24 mouse cellular contexts compared by ENCODE assay signal in the genomic region with DNA sequence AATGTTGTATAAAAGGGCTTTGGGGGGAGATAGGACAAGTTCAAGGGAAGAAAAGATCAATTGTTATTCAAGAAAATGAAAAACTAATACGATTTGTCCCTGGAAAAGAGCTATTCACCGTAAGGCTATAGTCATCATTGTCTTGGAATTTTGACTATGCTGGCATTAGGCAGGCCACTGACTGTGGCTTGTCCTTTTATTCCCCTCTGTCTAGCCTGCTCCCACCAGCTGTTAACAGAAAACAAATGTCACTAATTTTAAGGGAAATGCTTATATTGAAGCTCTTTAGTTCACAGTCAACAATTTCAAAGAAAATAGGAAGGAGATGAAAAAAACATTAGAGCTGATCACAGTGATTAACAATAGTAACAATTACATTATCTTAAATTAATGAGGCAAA.
DNase-seq lines count a peak whose midpoint lies in the region; ATAC-seq lines count a peak whose summit lies in the region.
"Had no signal": no experiment of that assay in that cellular context is flagged by ENCODE, and none has a peak within 500 bp of the region (broad histone marks: within the 10 kb centered on the region; RNA-seq: fewer than 3 reads in every experiment).

No protein-coding gene starts in this region.

- no peak overlapping the region for H3K4me3 ChIP-seq in lung, embryonic 15.5 days
- H3K4me3 ChIP-seq in limb, embryonic 10.5 days, result no peak overlapping the region
- H3K4me3 ChIP-seq: embryonic facial prominence, embryonic 12.5 days; forebrain, embryonic 10.5 days; forebrain, embryonic 15.5 days; heart, embryonic 12.5 days; hindbrain, embryonic 10.5 days had no signal

- DNase-seq in lung, postnatal 4 days, result no peak
- DNase-seq in Muller cell, postnatal 12 days (ENCODE audit: inconsistent ontology term), result peak; percentile 71
- DNase-seq in R1 (ENCODE audit: low read depth, low spot score), result peak; percentile 13
- DNase-seq in limb, embryonic 10.5 days (ENCODE audit: low spot score), result no peak
- no peak for DNase-seq in spleen, postnatal 10 days (ENCODE audit: low spot score in 2 of 2)
- DNase-seq in left cerebral cortex, adult 11 months (ENCODE audit: low spot score), result no peak
- DNase-seq: adrenal gland, adult 2 months; B cell, adult 2 months; cerebellum, adult 11 months; cerebellum, adult 8-10 months; cerebellum, postnatal 14 days; embryo, embryonic 11 days; gastrocnemius, postnatal 25 days had no signal

- no peak overlapping the region for H3K4me2 ChIP-seq in lung, embryonic 15.5 days
- H3K4me2 ChIP-seq: embryonic facial prominence, embryonic 12.5 days; forebrain, embryonic 15.5 days; heart, embryonic 12.5 days; hindbrain, embryonic 14.5 days had no signal

- H3K27me3 ChIP-seq in lung, embryonic 15.5 days, result no peaks in the 10 kb centered on the region
- no peaks in the 10 kb centered on the region for H3K27me3 ChIP-seq in limb, embryonic 10.5 days (ENCODE audit: low read depth, poor library complexity, severe bottlenecking)
- H3K27me3 ChIP-seq: embryonic facial prominence, embryonic 12.5 days; forebrain, embryonic 15.5 days; heart, embryonic 12.5 days; Patski had no signal

- no peak for ATAC-seq in lung, embryonic 15.5 days (ENCODE audit: borderline replicate concordance, extremely low read depth, low FRiP score, low TSS enrichment)
- ATAC-seq in inflammation-experienced regulatory T-cells, adult 6 months, result no peak
- ATAC-seq: CD4-positive, CD25-positive, alpha-beta regulatory T cell, adult 4 months; forebrain, embryonic 15.5 days; Patski had no signal

- WGBS in lung, embryonic 15.5 days, result 55% methylated on average over 2 of the region's 2 CpGs
- WGBS in limb, embryonic 10.5 days, result 69% methylated on average over 2 of the region's 2 CpGs

- no peak overlapping the region for H3K9ac ChIP-seq in lung, embryonic 15.5 days
- H3K9ac ChIP-seq: embryonic facial prominence, embryonic 12.5 days; forebrain, embryonic 15.5 days; heart, embryonic 12.5 days; hindbrain, embryonic 14.5 days had no signal

- H3K9me3 ChIP-seq in lung, embryonic 15.5 days, result no peaks in the 10 kb centered on the region
- H3K9me3 ChIP-seq in limb, embryonic 10.5 days (replicated peaks), result no peaks in the 10 kb centered on the region
- H3K9me3 ChIP-seq: embryonic facial prominence, embryonic 12.5 days; forebrain, embryonic 10.5 days; forebrain, embryonic 15.5 days; G1E; heart, embryonic 12.5 days; hindbrain, embryonic 10.5 days had no signal

- no peaks in the 10 kb centered on the region for H3K36me3 ChIP-seq in lung, embryonic 15.5 days
- H3K36me3 ChIP-seq in limb, embryonic 10.5 days, result no peaks in the 10 kb centered on the region
- H3K36me3 ChIP-seq: embryonic facial prominence, embryonic 12.5 days; forebrain, embryonic 10.5 days; forebrain, embryonic 15.5 days; G1E; heart, embryonic 12.5 days; hindbrain, embryonic 10.5 days had no signal

- peak overlapping the region; percentile 22; the same call in 1 of the 2 replicates for H3K27ac ChIP-seq in lung, embryonic 15.5 days
- H3K27ac ChIP-seq in limb, embryonic 10.5 days, result peak overlapping the region; percentile 84
- H3K27ac ChIP-seq: embryonic facial prominence, embryonic 12.5 days; forebrain, embryonic 15.5 days; hindbrain, embryonic 14.5 days had no signal

- 0 out of 2 replicates have a peak, but pooled peaks cover 11% of the 10 kb centered on the region for H3K4me1 ChIP-seq in lung, embryonic 15.5 days
- peaks cover 32% of the 10 kb centered on the region for H3K4me1 ChIP-seq in limb, embryonic 10.5 days
- H3K4me1 ChIP-seq: forebrain, embryonic 15.5 days had no signal

Comparison
In these comparisons a context has a peak if more than half of its experiments do, and no peak if none do; other contexts are left out.
1. DNase-seq: peak in Muller cell, postnatal 12 days (single experiment) and R1 (single experiment); none in lung, postnatal 4 days (0 of 2), limb, embryonic 10.5 days (single experiment), spleen, postnatal 10 days (0 of 2) and left cerebral cortex, adult 11 months (single experiment).